Mouse (Mus musculus) left cerebral cortex, adult 18-20 months (tissue): ENCODE results near the gene Aff3. TPM values are rescaled to one million over a fixed set of nuclear protein-coding genes. Genes with fewer than 3 reads are reported as not detected.

ENCODE experiments used
- total RNA-seq, 2 experiments: library from RNA; stranded (reverse); gene quantifications; 2 replicates each; pipeline ENCODE4 v1.2.3; 2021

Gene Aff3
- total RNA-seq, 2 experiments from 2014 or later, result 103 to 107 TPM

Other genes with a start within 250 kb of the Aff3 start
- gene Lonrf2, start 171.8 kb upstream of the Aff3 start, total RNA-seq, result 100 to 1,000 TPM; 122 to 124 TPM
- gene Chst10, start 233.2 kb upstream of the Aff3 start, total RNA-seq, result 10 to 100 TPM; 71.1 to 76.5 TPM